Mouse (Mus musculus) mouse embryonic stem cell (cell line): Measurements from ENCODE around the gene Fgfr2.

Experiments used
- in situ Hi-C, 2 experiments: fragments of 300-500 bp; cut with MboI; formaldehyde crosslinking; loops; 1 replicate in 1 of 2; 3 replicates in 1 of 2; pipeline ENCODE4 v1.14.3; 2019 to 2020; ENCODE audit warnings: low sequenced_read_pairs in 2 of 2, low pct_unique_long_range_greater_than_20kb in 1 of 2, mixed read lengths in 1 of 2; ENCODE audit not compliant: unreplicated experiment in 1 of 2

Fgfr2 gene

GRCm38 (mm10) chr7:130260060-130260459, 2863.1 kb downstream of the Fgfr2 start:
- in situ Hi-C loops, result no loop called here

GRCm38 (mm10) chr7:130258704-130259295, 2864.3 kb downstream of the Fgfr2 start:
- in situ Hi-C loops, result no loop called here

- in situ Hi-C loops, result no loop called here
Observed at GRCm38 (mm10) chr7:130257991-130258703, 2865.0 kb downstream of the Fgfr2 start.

- in situ Hi-C loops, result no loop called here
Observed at GRCm38 (mm10) chr7:130253264-130253663, 2869.9 kb downstream of the Fgfr2 start.

GRCm38 (mm10) chr7:130251936-130252523, 2871.1 kb downstream of the Fgfr2 start:
- in situ Hi-C loops, result no loop called here

DNA sequence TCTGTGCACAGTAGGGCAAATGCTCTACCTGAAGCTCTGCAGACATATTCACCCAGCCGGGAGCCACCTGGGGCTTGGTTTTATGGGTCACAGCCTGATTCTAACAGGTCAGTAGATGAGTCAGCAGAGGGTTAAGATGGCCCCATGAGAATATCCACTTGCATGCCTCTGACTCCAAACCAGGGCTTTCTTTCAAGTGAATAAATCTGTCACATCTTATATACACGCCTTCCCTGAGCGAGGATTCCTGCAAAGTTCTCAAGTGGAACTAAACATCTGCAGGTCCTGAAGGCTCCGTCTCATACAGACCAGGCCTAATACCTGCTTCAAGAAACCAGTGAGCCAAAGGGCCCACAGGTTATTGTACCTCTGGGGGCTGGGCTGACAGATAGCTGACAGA, 2872.2 kb downstream of the Fgfr2 start:
- in situ Hi-C loops, result no loop called here

DNA sequence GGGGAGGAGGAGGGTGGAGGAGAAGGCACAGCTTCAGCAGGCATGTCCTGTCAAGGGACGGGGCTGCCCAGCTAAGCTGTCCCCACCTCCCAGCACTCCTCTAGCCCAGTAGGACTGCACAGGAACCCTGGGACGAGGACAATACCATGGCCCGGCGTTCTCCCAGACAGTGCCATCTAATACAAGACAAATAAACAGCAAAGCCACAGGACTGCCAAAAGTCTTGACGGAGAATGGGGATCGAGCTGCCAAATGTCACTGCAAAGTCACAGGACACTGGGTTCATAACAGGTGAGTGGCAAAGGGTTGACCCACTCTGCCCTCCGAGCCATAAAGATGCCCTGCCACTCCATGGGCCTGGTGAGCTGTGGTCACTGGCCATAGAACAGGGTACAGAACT, 2874.7 kb downstream of the Fgfr2 start:
- in situ Hi-C loops, result no loop called here

- in situ Hi-C loops, result no loop called here
Observed at GRCm38 (mm10) chr7:130247831-130248230, 2875.3 kb downstream of the Fgfr2 start.

GRCm38 (mm10) chr7:130246483-130246882, 2876.7 kb downstream of the Fgfr2 start:
- in situ Hi-C loops, result no loop called here

DNA sequence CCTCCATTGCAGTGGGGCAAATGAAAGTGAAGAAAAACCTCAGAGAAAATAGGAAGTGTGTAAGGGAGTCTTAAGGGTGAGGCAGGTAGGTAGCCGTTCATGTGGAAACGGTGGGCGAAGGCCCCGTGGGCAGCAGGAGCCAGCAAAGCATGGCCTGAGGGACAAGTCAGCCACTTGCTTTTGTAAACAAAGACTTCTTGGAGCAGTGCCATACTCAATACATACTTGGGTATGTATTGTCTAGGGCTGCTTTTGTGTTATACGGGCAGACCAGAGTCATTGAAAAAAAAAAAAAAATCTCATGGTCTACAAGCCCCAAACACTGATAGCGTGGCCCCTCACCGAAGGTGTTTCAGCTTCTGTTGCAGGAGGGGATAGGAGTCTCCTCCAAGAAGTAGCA, 2878.6 kb downstream of the Fgfr2 start:
- in situ Hi-C loops, result no loop called here

DNA sequence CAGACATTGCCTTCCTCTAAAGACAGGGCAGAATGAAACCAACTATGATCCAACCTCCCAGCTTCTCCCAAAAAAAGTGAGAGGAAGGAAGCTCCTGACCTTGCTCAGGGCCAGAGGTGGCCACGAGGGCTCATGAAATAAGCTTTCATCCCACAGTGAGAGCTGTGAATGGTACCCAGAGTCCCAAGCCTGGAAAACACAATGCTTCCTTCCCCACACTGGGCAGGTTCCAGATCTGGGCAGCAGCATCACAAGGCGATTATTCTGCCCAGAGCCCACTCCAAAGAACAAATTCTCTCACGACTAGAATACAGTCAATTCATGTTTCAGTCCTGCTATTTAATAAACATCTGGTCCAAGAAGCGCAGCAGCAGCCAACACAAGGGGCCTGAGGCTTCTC, 2879.3 kb downstream of the Fgfr2 start:
- in situ Hi-C loops, result no loop called here

DNA sequence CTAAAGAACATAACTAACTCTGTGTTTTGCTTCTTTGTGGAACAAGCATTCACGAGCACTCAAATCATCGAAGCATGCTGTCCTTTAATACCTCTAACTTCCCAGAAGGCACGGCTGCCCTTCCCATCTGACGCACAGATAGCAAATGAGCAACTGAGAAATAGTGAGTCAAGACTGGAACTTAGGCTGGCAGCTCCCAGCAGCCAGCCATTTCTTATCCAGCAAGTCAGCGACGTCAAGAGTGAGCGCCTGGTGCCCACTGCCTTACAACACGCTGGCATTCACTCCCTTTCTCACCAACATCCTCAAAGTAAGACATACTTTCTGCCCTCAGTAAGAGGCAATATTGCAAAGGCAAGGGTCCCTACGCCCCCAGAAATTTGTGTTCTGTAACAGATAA, 2883.0 kb downstream of the Fgfr2 start:
- in situ Hi-C loops, result no loop called here

- in situ Hi-C loops, result no loop called here
Observed at GRCm38 (mm10) chr7:130237244-130237643, 2885.9 kb downstream of the Fgfr2 start.

- in situ Hi-C loops, result no loop called here
Observed at GRCm38 (mm10) chr7:130233777-130234176, 2889.4 kb downstream of the Fgfr2 start.

- in situ Hi-C loops, result no loop called here
Observed at GRCm38 (mm10) chr7:130230034-130230433, 2893.1 kb downstream of the Fgfr2 start.

DNA sequence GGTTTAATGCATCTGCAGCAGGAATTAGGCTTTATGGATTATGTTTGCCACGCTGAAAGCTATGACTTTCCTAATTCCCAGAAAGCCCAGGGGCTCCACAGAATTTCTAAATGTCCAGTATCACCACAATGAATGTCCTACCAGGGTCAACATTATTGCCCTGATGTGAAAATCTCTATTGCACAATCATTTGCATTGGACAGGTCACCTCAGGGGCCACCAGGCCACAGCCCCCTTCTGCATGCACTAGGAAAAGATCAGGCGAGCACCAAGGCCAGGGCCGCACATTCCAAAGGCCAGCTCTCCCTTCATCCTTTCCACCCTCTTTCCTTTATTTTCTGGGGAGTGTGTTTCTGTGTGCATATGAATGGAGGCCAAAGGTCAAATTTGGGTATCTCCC, 2897.9 kb downstream of the Fgfr2 start:
- in situ Hi-C loops, result no loop called here

DNA sequence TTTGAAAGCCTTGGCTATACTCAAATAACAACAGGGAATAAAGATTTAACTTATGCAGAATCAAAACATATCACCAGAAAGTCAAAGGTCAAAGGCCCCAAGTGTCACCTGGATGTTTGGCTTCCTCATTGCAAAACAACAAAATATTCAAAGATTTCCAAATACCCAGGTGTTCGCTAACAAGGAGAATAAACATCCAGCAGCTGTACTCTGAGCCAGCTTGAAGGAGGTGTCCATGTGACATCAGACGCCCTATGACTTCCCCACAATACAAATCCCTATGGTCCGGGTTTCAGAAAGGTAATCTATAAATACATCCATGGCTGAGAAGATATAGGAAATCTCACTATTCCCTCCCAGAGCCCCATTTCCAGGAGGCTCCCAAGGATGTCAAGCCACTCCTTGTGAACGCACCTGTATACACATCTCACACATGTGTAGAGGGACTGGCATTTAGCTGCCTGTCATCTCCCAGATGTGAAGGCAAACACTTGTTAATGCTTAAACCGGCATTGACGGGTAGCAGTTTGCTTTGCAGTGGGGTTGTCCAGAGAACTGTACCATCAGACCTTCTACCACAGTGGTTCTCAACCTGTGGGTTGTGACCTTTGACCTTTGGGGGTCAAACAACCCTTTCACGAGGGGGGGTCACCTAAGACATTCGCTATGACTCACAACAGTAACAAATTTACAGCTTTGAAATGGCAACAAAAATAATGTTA, 2900.4 kb downstream of the Fgfr2 start:
- in situ Hi-C loops, result no loop called here

GRCm38 (mm10) chr7:130221661-130222387, 2901.3 kb downstream of the Fgfr2 start:
- in situ Hi-C loops, result no loop called here

- in situ Hi-C loops, result no loop called here
Observed at GRCm38 (mm10) chr7:130220627-130221026, 2902.5 kb downstream of the Fgfr2 start.
